Mouse (Mus musculus) small intestine, adult 2 months (tissue): ENCODE data around the gene Zfhx3. TPM values are rescaled to one million over a fixed set of nuclear protein-coding genes. Genes with fewer than 3 reads are reported as not detected.
A peak's percentile ranks its signal among the peaks of the same experiment; 100 is the strongest.

Experiments used
- H3K27ac ChIP-seq: fragments of 200-500 bp; 2 replicates; pipeline ENCODE4 v1.5.1; 2012; ENCODE audit warnings: low read depth, low read length, control low read depth, inconsistent platforms; ENCODE audit not compliant: insufficient read depth
- H3K27me3 ChIP-seq: fragments of 200-500 bp; 2 replicates; pipeline ENCODE4 v1.6.1; 2012; ENCODE audit warnings: mild to moderate bottlenecking, moderate library complexity, low read length, inconsistent platforms; ENCODE audit not compliant: control insufficient read depth, insufficient read depth
- H3K36me3 ChIP-seq: fragments of 200-500 bp; 2 replicates; pipeline ENCODE4 v1.6.1; 2012; ENCODE audit warnings: mild to moderate bottlenecking, low read length, control low read depth, inconsistent platforms; ENCODE audit not compliant: control insufficient read depth, insufficient read depth
- H3K4me1 ChIP-seq: fragments of 200-500 bp; 2 replicates; pipeline ENCODE4 v1.6.1; 2012; ENCODE audit warnings: low read length, inconsistent platforms, mixed read lengths; ENCODE audit not compliant: control insufficient read depth, insufficient read depth, insufficient read length
- H3K4me3 ChIP-seq: fragments of 200-500 bp; 2 replicates; pipeline ENCODE4 v1.5.1; 2012; ENCODE audit warnings: low read depth, mild to moderate bottlenecking, control low read depth, inconsistent platforms, low read length, moderate library complexity
- CTCF ChIP-seq: fragments of 200-500 bp; IDR thresholded peaks from 2 replicates; pipeline ENCODE4 v1.5.1; 2012; ENCODE audit warnings: low read depth, mild to moderate bottlenecking, control low read depth, inconsistent platforms, low read length, moderate library complexity, mixed read lengths; ENCODE audit not compliant: insufficient replicate concordance, insufficient read length; ENCODE audit errors: extremely low read depth
- POLR2A ChIP-seq: fragments of 200-500 bp; IDR thresholded peaks from 2 replicates; pipeline ENCODE4 v1.6.1; 2012; ENCODE audit warnings: low read depth, mild to moderate bottlenecking, control low read depth, inconsistent platforms, low read length, moderate library complexity
- WGBS: fragments of 180-500 bp; shearing (Covaris S2); methylation state at CpG from one replicate; pipeline ENCODE4 v1.1.7; 2018; 5-methylcytosine and 5-hydroxymethylcytosine counted together
- polyA plus RNA-seq: library from polyadenylated mRNA; depleted of rRNA; stranded (reverse); fragments of >200 nt; gene quantifications from 2 replicates; pipeline ENCODE4 v1.2.3, GENCODE M21; 2012

Gene Zfhx3
- polyA plus RNA-seq, 1 experiment: 2.0 TPM

- WGBS: 50% methylated on average over 6 of the region's 6 CpGs
- no peak overlapping the region for H3K4me3 ChIP-seq
- no peak for TF ChIP-seq POLR2A
- H3K4me1 ChIP-seq: peaks cover 15% of the 10 kb centered on the region
- no peaks in the 10 kb centered on the region for H3K36me3 ChIP-seq
- H3K27ac ChIP-seq: no peak overlapping the region
- no peaks in the 10 kb centered on the region for H3K27me3 ChIP-seq
These were observed 812.1 kb downstream of the Zfhx3 start for GRCm38 (mm10) chr8:108754556-108754955.

DNA sequence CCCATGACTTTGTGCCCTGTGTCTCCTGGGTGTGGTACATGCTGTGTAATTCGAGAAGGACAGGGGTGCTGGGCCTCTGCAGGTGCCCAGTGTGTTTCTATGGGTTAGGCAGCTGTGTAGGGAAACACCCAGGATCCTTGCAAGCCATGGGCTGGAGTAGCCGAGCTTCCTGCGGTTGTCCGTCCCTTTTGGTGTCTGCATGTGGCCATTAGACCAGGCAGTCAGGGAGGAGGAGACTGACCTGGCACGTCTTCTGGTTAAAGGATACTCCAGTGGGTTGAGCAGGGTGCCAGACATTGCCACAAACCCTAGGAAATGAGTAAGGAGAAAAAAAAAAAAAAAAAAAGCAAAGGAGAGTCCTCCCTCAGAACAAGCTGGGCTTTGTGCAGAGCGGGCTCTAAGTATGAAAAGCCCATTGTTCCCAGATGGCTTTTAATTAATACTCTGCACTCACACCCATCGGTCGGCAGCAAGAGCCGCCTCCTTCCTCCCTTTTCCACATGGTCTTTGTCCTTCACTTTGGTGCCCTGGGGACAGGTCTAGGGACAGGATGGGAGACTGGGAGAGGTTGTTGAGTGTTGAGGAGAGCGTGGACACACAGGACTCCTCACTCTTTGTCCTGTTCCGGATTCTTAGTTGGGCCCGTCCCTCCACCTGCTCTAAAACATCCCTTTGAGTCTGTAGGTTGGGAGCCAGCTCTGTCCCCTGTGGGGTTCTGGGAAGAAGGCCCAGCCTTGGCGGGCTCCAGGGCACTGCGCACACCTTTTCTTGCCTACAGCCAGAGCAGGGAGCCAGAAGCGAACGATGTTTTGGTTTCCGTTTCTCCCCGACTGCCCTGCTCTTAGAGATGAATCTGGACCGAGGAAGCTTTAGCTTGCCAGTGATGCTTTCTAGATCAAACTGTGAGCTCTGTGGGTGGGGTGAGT, 813.2 kb downstream of the Zfhx3 start:
- peaks cover 15% of the 10 kb centered on the region for H3K4me1 ChIP-seq
- H3K27ac ChIP-seq: peak overlapping the region; percentile 11; the same call in 1 of the 2 replicates
- WGBS: 32% methylated on average over 19 of the region's 19 CpGs
- no peak overlapping the region for H3K4me3 ChIP-seq
- no peaks in the 10 kb centered on the region for H3K27me3 ChIP-seq
- TF ChIP-seq POLR2A (no peak), CTCF (no peak)
- no peaks in the 10 kb centered on the region for H3K36me3 ChIP-seq

DNA sequence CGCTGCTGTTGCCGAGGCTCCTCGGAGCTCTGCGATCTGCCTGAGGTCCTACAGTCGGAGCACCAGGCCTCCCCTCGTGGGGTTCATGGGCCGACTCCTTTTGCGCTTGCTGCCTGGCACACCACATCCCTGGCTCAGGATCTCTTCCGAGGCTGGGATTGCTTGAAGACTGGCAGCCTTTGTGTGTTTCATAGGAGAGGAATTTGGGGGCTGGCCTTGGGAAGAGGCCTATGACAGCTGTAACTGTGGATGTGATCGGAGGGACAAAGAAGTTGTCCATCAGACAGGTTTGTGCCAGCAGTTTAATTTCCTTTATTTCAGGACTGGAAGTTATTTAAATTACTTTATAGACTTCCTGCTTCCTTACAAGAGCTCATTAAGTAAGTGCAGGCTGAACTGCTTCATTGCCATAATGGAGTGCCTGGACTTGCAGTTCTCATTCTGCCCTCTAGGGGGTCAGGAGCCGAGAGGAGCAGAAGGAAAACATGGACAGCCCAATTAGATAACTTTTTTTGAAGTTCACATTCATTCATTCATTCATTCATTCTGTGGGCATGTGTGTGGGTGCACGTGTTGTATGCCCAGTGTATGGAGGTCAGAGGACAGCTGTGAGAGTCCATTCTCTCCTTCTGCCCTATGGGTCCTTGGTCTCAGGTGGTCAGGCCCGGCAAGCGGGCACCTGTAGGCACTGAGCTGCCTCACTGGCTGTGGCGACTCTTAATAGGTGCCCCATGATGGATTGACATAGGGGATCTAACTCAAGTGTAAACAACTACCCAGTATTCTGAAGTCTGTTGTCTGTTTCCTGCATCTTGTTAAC, 817.3 kb downstream of the Zfhx3 start:
- no peak overlapping the region for H3K27ac ChIP-seq

DNA sequence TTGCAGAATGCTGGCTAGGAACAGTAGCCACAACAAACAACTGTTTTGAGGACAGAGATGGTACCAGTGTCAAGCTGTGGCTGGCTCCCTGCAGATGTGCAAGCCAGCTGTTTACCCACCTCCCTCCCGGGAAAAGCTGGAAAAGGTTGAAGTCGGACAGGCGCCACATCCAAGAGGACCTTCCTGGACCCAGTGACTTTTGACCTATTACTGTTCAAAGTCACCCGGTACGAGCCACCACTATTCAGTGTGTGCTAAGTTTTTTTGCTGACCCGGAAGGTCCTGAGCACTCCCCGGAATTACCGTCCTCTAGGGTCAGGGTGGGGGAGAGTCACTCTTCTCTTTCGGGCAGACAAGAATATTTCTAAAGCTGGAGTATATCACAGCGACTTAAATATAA, 818.3 kb downstream of the Zfhx3 start:
- H3K4me3 ChIP-seq: no peak overlapping the region
- no peaks in the 10 kb centered on the region for H3K27me3 ChIP-seq
- no peak overlapping the region for H3K27ac ChIP-seq
- no peak for TF ChIP-seq CTCF
- no peak for TF ChIP-seq POLR2A
- WGBS: 88% methylated on average over 10 of the region's 10 CpGs
- peaks cover 16% of the 10 kb centered on the region for H3K4me1 ChIP-seq
- no peaks in the 10 kb centered on the region for H3K36me3 ChIP-seq

More for the DNA sequence above, 817.3 kb downstream of the Zfhx3 start:
- Histone ChIP-seq H3K4me3 (no peak overlapping the region), H3K36me3 (no peaks in the 10 kb centered on the region), H3K4me1 (peaks cover 15% of the 10 kb centered on the region), H3K27me3 (no peaks in the 10 kb centered on the region)
- TF ChIP-seq POLR2A (no peak), CTCF (peak; percentile 69; the same call in 1 of the 2 replicates)
- WGBS: 59% methylated on average over 15 of the region's 15 CpGs

GRCm38 (mm10) chr8:108762567-108762966, 820.1 kb downstream of the Zfhx3 start:
- no peaks in the 10 kb centered on the region for H3K27me3 ChIP-seq
- no peaks in the 10 kb centered on the region for H3K36me3 ChIP-seq
- no peak for TF ChIP-seq CTCF
- H3K27ac ChIP-seq: no peak overlapping the region
- peaks cover 17% of the 10 kb centered on the region for H3K4me1 ChIP-seq
- WGBS: 69% methylated on average over 7 of the region's 7 CpGs
- H3K4me3 ChIP-seq: no peak overlapping the region

DNA sequence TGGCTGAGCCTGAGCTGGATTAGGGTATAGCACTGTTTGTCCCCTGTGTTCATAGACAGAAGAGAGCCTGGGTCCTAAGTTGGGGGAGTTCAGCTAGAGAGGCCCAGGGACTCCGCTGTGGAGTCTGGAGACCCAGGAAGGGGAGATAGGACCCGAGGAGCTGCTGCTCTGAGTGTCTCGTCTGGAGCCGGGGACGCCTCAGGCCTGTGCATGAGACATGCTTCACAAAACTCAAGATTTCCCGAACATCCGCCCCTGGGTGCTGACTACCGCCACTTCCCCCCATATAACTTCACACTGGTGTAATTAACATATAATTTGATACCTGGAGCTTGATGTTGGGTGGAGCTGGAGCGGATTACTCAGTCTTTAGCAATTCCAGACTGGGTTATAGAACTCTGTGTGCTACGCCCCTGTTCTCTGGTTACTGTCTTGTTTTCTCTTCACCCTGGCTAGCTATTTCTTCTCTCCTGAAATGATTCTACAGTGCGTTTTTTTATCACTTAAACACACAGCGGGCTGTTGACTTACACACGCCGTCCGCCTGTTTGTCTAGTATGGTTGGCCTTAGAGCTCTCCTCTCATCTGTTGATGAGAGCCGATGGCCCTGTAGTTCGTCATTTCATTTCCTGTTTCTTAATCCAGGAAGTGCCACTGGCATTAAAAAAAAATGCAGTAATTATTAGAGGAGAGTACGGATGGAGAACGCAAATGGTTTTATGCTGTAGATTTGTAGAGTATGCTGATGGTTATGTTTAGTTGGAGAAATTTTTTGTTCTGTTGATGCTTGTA, 822.2 kb downstream of the Zfhx3 start:
- Histone ChIP-seq H3K36me3 (no peaks in the 10 kb centered on the region), H3K27ac (no peak overlapping the region), H3K4me3 (no peak overlapping the region), H3K4me1 (peaks cover 10% of the 10 kb centered on the region; the same call in 1 of the 2 replicates), H3K27me3 (no peaks in the 10 kb centered on the region)
- WGBS: 43% methylated on average over 19 of the region's 19 CpGs
- no peak for TF ChIP-seq CTCF
- TF ChIP-seq POLR2A: no peak
